Mouse (Mus musculus): ENCODE results near the gene Ift122.

GRCm38 (mm10) chr6:115968086-115968485, 114.8 kb downstream of the Ift122 start:
- TF ChIP-seq EP300 (IDR thresholded peaks at IDR 0.05; ENCODE audit: low read depth in 1 of 2, low read length in 2 of 2) (no peak), POLR2A (IDR thresholded peaks at IDR 0.05; ENCODE audit: control insufficient read depth in 1 of 2, insufficient read depth in 1 of 2, low read depth in 1 of 2, low read length in 2 of 2, poor library complexity in 1 of 2) (no peak), CTCF (IDR thresholded peaks at IDR 0.05 in 2 of 3, conservative IDR thresholded peaks at IDR 0.05 in 1 of 3; ENCODE audit: control insufficient read depth in 1 of 3, insufficient read depth in 1 of 3, low read depth in 2 of 3, low read length in 3 of 3, poor library complexity in 1 of 3, severe bottlenecking in 1 of 3) (no peak), HCFC1 (IDR thresholded peaks at IDR 0.05; ENCODE audit: low read depth, low read length) (no peak), BHLHE40 (IDR thresholded peaks at IDR 0.05; ENCODE audit: borderline replicate concordance, low read depth, low read length) (no peak), TAL1 (IDR thresholded peaks at IDR 0.05; ENCODE audit: low read length) (no peak), ELF1 (IDR thresholded peaks at IDR 0.05; ENCODE audit: low read depth, low read length) (no peak), GABPA (IDR thresholded peaks at IDR 0.05; ENCODE audit: low read depth, low read length) (no peak), NRF1 (IDR thresholded peaks at IDR 0.05; ENCODE audit: insufficient read depth, low read depth, low read length, poor library complexity, severe bottlenecking) (no peak), E2F4 (IDR thresholded peaks at IDR 0.05; ENCODE audit: borderline replicate concordance, low read depth, low read length) (no peak), GATA1 (IDR thresholded peaks at IDR 0.05; ENCODE audit: low read depth, low read length) (no peak)
